Mouse (Mus musculus) heart, embryonic 13.5 days (tissue): Measurements from ENCODE around the gene Cdk16. TPM values are rescaled to one million over a fixed set of nuclear protein-coding genes. Genes with fewer than 3 reads are reported as not detected.

Experiments
- polyA plus RNA-seq: library from polyadenylated mRNA; unstranded; fragments of >200 nt; fragmentation: Nextera tagmentation; extraction: Ambion mirVana; gene quantifications from 2 replicates; pipeline ENCODE4 v1.2.1, GENCODE M21; 2015

The Cdk16 gene
- polyA plus RNA-seq, 1 experiment from 2014 or later, result 99.7 TPM

Other genes with a start within 250 kb of the Cdk16 start
- gene Rgn, start 138.2 kb upstream of the Cdk16 start, polyA plus RNA-seq, result 1.1 and 5.3 TPM in 2 replicates
- 41.4 and 41.8 TPM in 2 replicates for gene Rbm10, start 70.5 kb upstream of the Cdk16 start, polyA plus RNA-seq
- gene Ndufb11, start 70.3 kb upstream of the Cdk16 start, polyA plus RNA-seq, result 332 and 376 TPM in 2 replicates
- 165 TPM in 2 replicates for gene Uba1, start 29.6 kb upstream of the Cdk16 start, polyA plus RNA-seq
- gene Usp11, start 16.0 kb downstream of the Cdk16 start, polyA plus RNA-seq, result 34.9 and 36.1 TPM in 2 replicates
- 90.5 and 108 TPM in 2 replicates for gene Araf, start 109.9 kb downstream of the Cdk16 start, polyA plus RNA-seq
- gene Timp1, start 182.2 kb downstream of the Cdk16 start, polyA plus RNA-seq, result 32.4 and 35.9 TPM in 2 replicates
- gene Syn1, start 233.1 kb downstream of the Cdk16 start, polyA plus RNA-seq, result 0.05 and 0.15 TPM in 2 replicates
- gene Cfp, start 243.6 kb downstream of the Cdk16 start, polyA plus RNA-seq, result 2.5 and 3.8 TPM in 2 replicates